1 mouse cellular context compared by ENCODE assay signal in genomic region chr7:133707301-133707700, GRCm38 (mm10).
TF ChIP-seq lines count a peak whose summit lies in the region.

No protein-coding gene starts in this region.

TF ChIP-seq in MEL, 35 proteins besides CTCF, POLR2A, EP300 and RAD21:
- TF ChIP-seq GABPA (IDR thresholded peaks at IDR 0.05; ENCODE audit: low read depth, low read length) = no peak
- TF ChIP-seq MYB (IDR thresholded peaks at IDR 0.05; ENCODE audit: low read depth, low read length) = no peak
- peak; percentile 64 for TF ChIP-seq ZNF384 (IDR thresholded peaks at IDR 0.05; ENCODE audit: low read depth, low read length)
- TF ChIP-seq E2F4 (IDR thresholded peaks at IDR 0.05; ENCODE audit: borderline replicate concordance, low read depth, low read length) = no peak
